Mouse (Mus musculus) limb, embryonic 14.5 days (tissue): ENCODE data around the gene Hmgcll1. TPM values are rescaled to one million over a fixed set of nuclear protein-coding genes. Genes with fewer than 3 reads are reported as not detected.

Experiments
- ATAC-seq: fragments of 200-750 bp; cut with Nextera tagmentation; 2 replicates; pipeline ENCODE4 v1.8.0; 2017; ENCODE audit warnings: low read depth, moderate number of reproducible peaks, moderate TSS enrichment; ENCODE audit not compliant: low FRiP score
- DNase-seq: peaks from one replicate; pipeline ENCODE4 v3.0.0-alpha.2; 2015; ENCODE audit warnings: low spot score
- H3K27ac ChIP-seq: fragments of 300-500 bp; sonication (generic); replicated peaks from 2 replicates; pipeline ENCODE4 v1.5.1; 2014; ENCODE audit warnings: low read depth, mild to moderate bottlenecking, low read length, moderate library complexity, mixed read lengths
- H3K27me3 ChIP-seq: fragments of 300-500 bp; sonication (generic); 2 replicates; pipeline ENCODE4 v1.6.1; 2014; ENCODE audit warnings: low read length, mixed read lengths; ENCODE audit not compliant: control insufficient read depth, insufficient read depth
- H3K36me3 ChIP-seq: fragments of 300-500 bp; sonication (generic); 2 replicates; pipeline ENCODE4 v1.6.1; 2014; ENCODE audit warnings: mild to moderate bottlenecking, low read length, moderate library complexity, mixed read lengths; ENCODE audit not compliant: control insufficient read depth, insufficient read depth
- H3K4me1 ChIP-seq: fragments of 300-500 bp; sonication (generic); 2 replicates; pipeline ENCODE4 v1.6.1; 2014; ENCODE audit warnings: antibody characterized with exemption, low read length, mixed read lengths; ENCODE audit not compliant: control insufficient read depth, insufficient read depth
- H3K4me2 ChIP-seq: fragments of 300-500 bp; sonication (generic); replicated peaks from 2 replicates; pipeline ENCODE4 v1.6.1; 2014; ENCODE audit warnings: low read depth, mild to moderate bottlenecking, low read length, moderate library complexity; ENCODE audit not compliant: severe bottlenecking
- H3K4me3 ChIP-seq: fragments of 300-500 bp; sonication (generic); replicated peaks from 2 replicates; pipeline ENCODE4 v1.5.1; 2014; ENCODE audit warnings: low read length
- H3K9ac ChIP-seq: fragments of 300-500 bp; sonication (generic); 2 replicates; pipeline ENCODE4 v1.6.1; 2014; ENCODE audit warnings: mild to moderate bottlenecking, low read depth, low read length, moderate library complexity; ENCODE audit not compliant: severe bottlenecking
- H3K9me3 ChIP-seq: fragments of 300-500 bp; sonication (generic); 2 replicates; pipeline ENCODE4 v1.6.1; 2016; ENCODE audit warnings: low read length; ENCODE audit not compliant: control insufficient read depth
- POLR2A ChIP-seq: fragments of 200-500 bp; IDR thresholded peaks from 2 replicates; pipeline ENCODE4 v1.8.0; 2012; ENCODE audit warnings: inconsistent platforms, mild to moderate bottlenecking, moderate library complexity, borderline replicate concordance; ENCODE audit not compliant: insufficient read depth, insufficient read length; ENCODE audit errors: extremely low read depth
- WGBS: fragments of 180-500 bp; shearing (Covaris S2); extraction: QIAGEN DNeasy Blood & Tissue Kit; methylation state at CpG from one replicate; pipeline ENCODE4 v1.1.7; 2014; 5-methylcytosine and 5-hydroxymethylcytosine counted together
- polyA plus RNA-seq, 2 experiments: library from polyadenylated mRNA; depleted of rRNA in 1 of 2; stranded (reverse) in 1 of 2; unstranded in 1 of 2; fragments of >200 nt; fragmentation: Nextera tagmentation in 1 of 2; extraction: Ambion mirVana in 1 of 2; gene quantifications; 2 replicates each; pipeline versions ENCODE4 v1.2.1 to v1.2.3; 2012 to 2014

Gene Hmgcll1
- polyA plus RNA-seq, 2 experiments, result 2.8 to 3.3 TPM

- H3K4me3 ChIP-seq, result no peak overlapping the region
- no peak overlapping the region for H3K27ac ChIP-seq
- no peak for ATAC-seq
- no peaks in the 10 kb centered on the region for H3K27me3 ChIP-seq
- 64% methylated on average over 3 of the region's 3 CpGs for WGBS
- TF ChIP-seq POLR2A, result no peak
- H3K4me2 ChIP-seq, result no peak overlapping the region
- no peaks in the 10 kb centered on the region for H3K4me1 ChIP-seq
- no peaks in the 10 kb centered on the region for H3K36me3 ChIP-seq
- DNase-seq, result no peak
- no peaks in the 10 kb centered on the region for H3K9me3 ChIP-seq
- no peak overlapping the region for H3K9ac ChIP-seq
These were observed 130.9 kb downstream of the Hmgcll1 start for GRCm38 (mm10) chr9:76145593-76145992.

GRCm38 (mm10) chr9:76162446-76162845 is 147.8 kb downstream of the Hmgcll1 start:
- no peaks in the 10 kb centered on the region for H3K27me3 ChIP-seq
- no peak overlapping the region for H3K27ac ChIP-seq
- WGBS, result 65% methylated on average over 8 of the region's 8 CpGs
- no peak overlapping the region for H3K4me3 ChIP-seq
- H3K9me3 ChIP-seq, result no peaks in the 10 kb centered on the region
- H3K36me3 ChIP-seq, result no peaks in the 10 kb centered on the region
- DNase-seq, result no peak
- H3K4me2 ChIP-seq, result no peak overlapping the region
- no peak overlapping the region for H3K9ac ChIP-seq
- peaks cover 3% of the 10 kb centered on the region; the same call in 1 of the 2 replicates for H3K4me1 ChIP-seq
- no peak for ATAC-seq
- no peak for TF ChIP-seq POLR2A

GRCm38 (mm10) chr9:76168355-76168754 is 153.7 kb downstream of the Hmgcll1 start:
- Histone ChIP-seq H3K4me3 (no peak overlapping the region), H3K27ac (no peak overlapping the region), H3K27me3 (no peaks in the 10 kb centered on the region), H3K4me2 (no peak overlapping the region), H3K4me1 (peaks cover 3% of the 10 kb centered on the region; the same call in 1 of the 2 replicates), H3K9me3 (no peaks in the 10 kb centered on the region), H3K36me3 (no peaks in the 10 kb centered on the region), H3K9ac (no peak overlapping the region)
- 51% methylated on average over 3 of the region's 3 CpGs for WGBS
- no peak for ATAC-seq
- TF ChIP-seq POLR2A, result no peak
- DNase-seq, result peak; percentile 9

GRCm38 (mm10) chr9:76172686-76173295 is 158.1 kb downstream of the Hmgcll1 start:
- Histone ChIP-seq H3K4me3 (no peak overlapping the region), H3K27ac (no peak overlapping the region; the same call in 1 of the 2 replicates), H3K9ac (no peak overlapping the region), H3K9me3 (no peaks in the 10 kb centered on the region), H3K4me1 (no peaks in the 10 kb centered on the region), H3K36me3 (no peaks in the 10 kb centered on the region), H3K4me2 (no peak overlapping the region), H3K27me3 (no peaks in the 10 kb centered on the region)
- WGBS, result 42% methylated on average over 5 of the region's 5 CpGs
- DNase-seq (peak; percentile 70), ATAC-seq (peak; percentile 68)
- no peak for TF ChIP-seq POLR2A

- ATAC-seq (0 out of 2 replicates have a peak, but pooled peaks have one; percentile 26), DNase-seq (peak; percentile 58)
- no peak overlapping the region for H3K4me3 ChIP-seq
- no peak overlapping the region for H3K4me2 ChIP-seq
- no peaks in the 10 kb centered on the region for H3K9me3 ChIP-seq
- H3K9ac ChIP-seq, result no peak overlapping the region
- H3K27ac ChIP-seq, result no peak overlapping the region
- H3K27me3 ChIP-seq, result no peaks in the 10 kb centered on the region
- no peak for TF ChIP-seq POLR2A
- H3K36me3 ChIP-seq, result no peaks in the 10 kb centered on the region
- no peaks in the 10 kb centered on the region for H3K4me1 ChIP-seq
These were observed 164.6 kb downstream of the Hmgcll1 start for GRCm38 (mm10) chr9:76179221-76179620.

Other genes starting within 250 kb of the Hmgcll1 start
- gene Bmp5, start 239.5 kb upstream of the Hmgcll1 start, polyA plus RNA-seq (2012; rRNA removed), result 12.3 and 12.8 TPM in 2 replicates
- gene Bmp5, start 239.5 kb upstream of the Hmgcll1 start, polyA plus RNA-seq (2014; fragmentation: Nextera tagmentation; extraction: Ambion mirVana), result 11.2 and 11.5 TPM in 2 replicates
- gene Gfral, start 198.8 kb downstream of the Hmgcll1 start, polyA plus RNA-seq (2012; rRNA removed), result not detected in 2 replicates
- not detected in 2 replicates for gene Gfral, start 198.8 kb downstream of the Hmgcll1 start, polyA plus RNA-seq (2014; fragmentation: Nextera tagmentation; extraction: Ambion mirVana)